Mouse (Mus musculus): ENCODE data around the gene Bhlhe23. TPM values are rescaled to one million over a fixed set of nuclear protein-coding genes. Genes with fewer than 3 reads are reported as not detected.

Gene Bhlhe23
- polyA plus RNA-seq, 1 experiment: not detected

DNA sequence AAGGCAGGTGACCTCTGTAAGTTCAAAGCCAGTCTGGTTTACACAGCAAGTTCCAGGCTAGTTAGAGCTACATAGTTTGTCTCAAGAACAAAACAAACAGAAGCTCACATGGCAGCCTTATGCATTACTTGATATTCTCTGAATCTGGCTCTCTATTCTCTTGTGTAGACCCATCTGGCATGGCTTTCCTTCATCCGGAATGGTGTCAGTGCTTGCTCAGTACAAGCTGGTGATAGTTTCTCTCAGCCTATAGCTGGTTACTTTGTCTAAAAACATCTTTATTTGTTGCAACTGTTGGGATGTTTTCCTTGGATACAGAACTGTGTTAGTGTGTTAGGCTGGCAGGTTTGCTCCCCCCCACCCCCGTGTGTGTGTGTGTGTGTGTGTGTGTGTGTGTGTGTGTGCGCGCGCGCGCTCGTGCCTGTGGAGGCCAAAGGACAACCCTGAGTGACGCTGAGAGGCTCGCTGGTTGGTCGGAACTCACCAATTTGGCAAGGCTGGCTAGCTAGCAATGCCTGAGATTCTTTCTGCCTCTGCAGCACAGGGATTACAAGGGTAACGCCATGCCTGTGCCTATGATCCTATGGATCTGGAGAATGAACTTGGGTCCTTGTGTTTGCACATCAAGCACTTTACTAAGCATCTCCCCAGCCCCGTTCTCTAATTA is 11.0 kb upstream of the Bhlhe23 start:
- H3K4me1 ChIP-seq (ENCODE audit: control insufficient read depth, insufficient read depth, low read length): peaks cover 11% of the 10 kb centered on the region
- TF ChIP-seq CTCF (IDR thresholded peaks at IDR 0.05; ENCODE audit: insufficient read depth, low read depth, low read length): no peak
- TF ChIP-seq POLR2A (IDR thresholded peaks at IDR 0.05; ENCODE audit: insufficient read depth, low read depth, low read length): no peak
- no peak overlapping the region for H3K27ac ChIP-seq (ENCODE audit: insufficient read depth, low read depth, low read length)
- H3K4me3 ChIP-seq (ENCODE audit: insufficient read depth, low read depth, low read length): no peak overlapping the region
- 82% methylated on average over 13 of the region's 13 CpGs for WGBS

DNA sequence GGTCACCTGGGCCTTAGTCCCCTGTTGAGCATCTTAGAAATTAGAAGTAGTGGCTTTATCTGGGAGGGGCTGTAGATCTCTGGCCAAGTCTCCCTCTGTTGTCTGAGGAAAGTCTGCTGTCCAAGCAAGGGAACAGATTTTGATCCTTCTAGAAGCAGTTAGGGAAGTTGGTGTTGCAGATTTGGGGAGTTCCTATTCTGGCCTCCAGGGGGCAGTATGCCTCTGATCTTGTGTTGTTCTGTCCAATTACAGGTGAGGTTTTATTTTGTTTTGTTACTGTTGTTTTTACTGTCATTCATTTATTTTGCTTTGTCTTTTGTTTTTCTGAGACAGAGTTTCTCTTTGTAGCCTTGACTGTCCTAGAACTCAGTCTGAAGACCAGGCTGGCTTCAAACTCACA is 10.0 kb upstream of the Bhlhe23 start:
- Histone ChIP-seq H3K4me1 (ENCODE audit: control insufficient read depth, insufficient read depth, low read length) (peaks cover 11% of the 10 kb centered on the region), H3K4me3 (ENCODE audit: insufficient read depth, low read depth, low read length) (no peak overlapping the region), H3K27ac (ENCODE audit: insufficient read depth, low read depth, low read length) (no peak overlapping the region)
- TF ChIP-seq CTCF (IDR thresholded peaks at IDR 0.05; ENCODE audit: insufficient read depth, low read depth, low read length) (no peak), POLR2A (IDR thresholded peaks at IDR 0.05; ENCODE audit: insufficient read depth, low read depth, low read length) (no peak)

- TF ChIP-seq POLR2A (IDR thresholded peaks at IDR 0.05; ENCODE audit: insufficient read depth, low read depth, low read length): no peak
- no peak for TF ChIP-seq CTCF (IDR thresholded peaks at IDR 0.05; ENCODE audit: insufficient read depth, low read depth, low read length)
- no peak overlapping the region for H3K4me3 ChIP-seq (ENCODE audit: insufficient read depth, low read depth, low read length)
- H3K27ac ChIP-seq (ENCODE audit: insufficient read depth, low read depth, low read length): no peak overlapping the region
- H3K4me1 ChIP-seq (ENCODE audit: control insufficient read depth, insufficient read depth, low read length): peaks cover 8% of the 10 kb centered on the region; the same call in 1 of the 2 replicates
- 19% methylated on average over 2 of the region's 2 CpGs for WGBS
Observed at GRCm38 (mm10) chr2:180780282-180780681, 3.6 kb upstream of the Bhlhe23 start.

GRCm38 (mm10) chr2:180779226-180780104 is 2.8 kb upstream of the Bhlhe23 start:
- WGBS: 22% methylated on average over 12 of the region's 12 CpGs
- Histone ChIP-seq H3K4me1 (ENCODE audit: control insufficient read depth, insufficient read depth, low read length) (peaks cover 8% of the 10 kb centered on the region; the same call in 1 of the 2 replicates), H3K27ac (ENCODE audit: insufficient read depth, low read depth, low read length) (no peak overlapping the region), H3K4me3 (ENCODE audit: insufficient read depth, low read depth, low read length) (no peak overlapping the region)
- TF ChIP-seq CTCF (IDR thresholded peaks at IDR 0.05; ENCODE audit: insufficient read depth, low read depth, low read length): peak; percentile 78
- TF ChIP-seq POLR2A (IDR thresholded peaks at IDR 0.05; ENCODE audit: insufficient read depth, low read depth, low read length): no peak

GRCm38 (mm10) chr2:180775641-180776040 is 1.1 kb downstream of the Bhlhe23 start:
- TF ChIP-seq CTCF (IDR thresholded peaks at IDR 0.05; ENCODE audit: insufficient read depth, low read depth, low read length): no peak
- no peak for TF ChIP-seq POLR2A (IDR thresholded peaks at IDR 0.05; ENCODE audit: insufficient read depth, low read depth, low read length)
- Histone ChIP-seq H3K4me3 (ENCODE audit: insufficient read depth, low read depth, low read length) (no peak overlapping the region), H3K27ac (ENCODE audit: insufficient read depth, low read depth, low read length) (no peak overlapping the region), H3K4me1 (ENCODE audit: control insufficient read depth, insufficient read depth, low read length) (peaks cover 8% of the 10 kb centered on the region; the same call in 1 of the 2 replicates)
- 5% methylated on average over 15 of the region's 15 CpGs for WGBS

DNA sequence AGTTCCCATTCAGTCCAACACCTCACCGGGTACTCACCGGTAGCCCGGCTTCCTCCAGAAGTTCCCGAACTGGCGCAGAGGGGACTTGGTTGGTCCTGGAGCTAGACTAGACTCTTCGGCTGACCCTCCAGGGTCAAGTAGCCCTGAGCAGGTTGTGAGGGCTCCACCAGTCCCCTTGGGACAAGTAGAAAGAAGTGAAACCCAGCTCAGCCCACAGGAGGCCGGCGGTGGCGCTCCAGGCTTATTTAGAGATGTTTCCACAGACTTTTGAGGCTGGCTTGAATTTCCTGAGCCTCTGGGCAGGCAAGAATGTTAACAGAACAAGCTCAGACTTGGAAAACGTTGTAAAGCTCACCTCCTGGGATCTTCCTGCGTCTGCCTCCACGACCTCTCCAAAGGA is 1.5 kb downstream of the Bhlhe23 start:
- H3K4me1 ChIP-seq (ENCODE audit: control insufficient read depth, insufficient read depth, low read length): peaks cover 8% of the 10 kb centered on the region; the same call in 1 of the 2 replicates
- 7% methylated on average over 12 of the region's 12 CpGs for WGBS
- H3K27ac ChIP-seq (ENCODE audit: insufficient read depth, low read depth, low read length): no peak overlapping the region
- no peak overlapping the region for H3K4me3 ChIP-seq (ENCODE audit: insufficient read depth, low read depth, low read length)
- no peak for TF ChIP-seq CTCF (IDR thresholded peaks at IDR 0.05; ENCODE audit: insufficient read depth, low read depth, low read length)
- TF ChIP-seq POLR2A (IDR thresholded peaks at IDR 0.05; ENCODE audit: insufficient read depth, low read depth, low read length): no peak

DNA sequence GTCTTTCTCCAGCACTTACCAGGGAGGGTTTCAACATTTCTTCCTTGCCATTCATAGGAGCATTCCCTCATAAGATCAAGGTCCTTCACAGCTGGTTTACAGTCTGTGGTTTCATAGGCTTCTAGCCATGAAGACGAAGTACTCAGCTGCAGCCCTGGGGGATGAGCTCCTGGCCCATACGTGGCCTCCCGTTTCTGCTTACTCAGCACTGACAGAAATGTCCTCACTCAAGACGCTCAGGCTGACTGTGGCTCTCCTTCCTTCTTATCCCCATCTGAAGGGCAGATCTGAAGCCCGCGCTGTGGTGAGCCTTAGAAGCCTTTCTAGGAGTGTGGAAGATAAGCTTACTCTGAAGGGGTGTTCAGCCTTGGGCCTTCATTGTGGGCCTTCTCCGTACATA is 11.0 kb downstream of the Bhlhe23 start:
- Histone ChIP-seq H3K27ac (ENCODE audit: insufficient read depth, low read depth, low read length) (no peak overlapping the region), H3K4me1 (ENCODE audit: control insufficient read depth, insufficient read depth, low read length) (no peaks in the 10 kb centered on the region), H3K4me3 (ENCODE audit: insufficient read depth, low read depth, low read length) (no peak overlapping the region)
- WGBS: 93% methylated on average over 7 of the region's 7 CpGs
- TF ChIP-seq CTCF (IDR thresholded peaks at IDR 0.05; ENCODE audit: insufficient read depth, low read depth, low read length) (no peak), POLR2A (IDR thresholded peaks at IDR 0.05; ENCODE audit: insufficient read depth, low read depth, low read length) (no peak)

DNA sequence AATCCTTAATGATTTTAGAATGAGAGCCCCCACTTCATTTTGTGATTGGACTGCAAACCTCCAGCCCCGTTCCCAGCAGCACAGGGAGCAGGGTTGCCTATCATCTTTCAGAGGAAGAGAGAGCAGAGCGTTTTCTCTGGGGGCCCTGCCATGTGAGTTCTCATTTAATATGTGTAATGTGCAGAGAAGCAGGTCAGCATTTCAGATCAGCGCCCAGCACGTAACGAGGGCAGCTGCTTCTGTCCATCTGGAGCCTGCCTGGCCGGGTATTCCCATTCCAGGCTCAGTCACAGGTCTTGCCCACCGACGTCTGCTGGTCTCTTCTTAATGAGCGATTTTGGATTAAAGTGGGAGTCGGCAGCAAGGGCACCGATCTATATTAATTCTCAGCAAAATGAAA is 11.7 kb downstream of the Bhlhe23 start:
- H3K4me3 ChIP-seq (ENCODE audit: insufficient read depth, low read depth, low read length): no peak overlapping the region
- TF ChIP-seq CTCF (IDR thresholded peaks at IDR 0.05; ENCODE audit: insufficient read depth, low read depth, low read length) (no peak), POLR2A (IDR thresholded peaks at IDR 0.05; ENCODE audit: insufficient read depth, low read depth, low read length) (no peak)
- H3K27ac ChIP-seq (ENCODE audit: insufficient read depth, low read depth, low read length): no peak overlapping the region
- H3K4me1 ChIP-seq (ENCODE audit: control insufficient read depth, insufficient read depth, low read length): no peaks in the 10 kb centered on the region
- 79% methylated on average over 11 of the region's 11 CpGs for WGBS

All from olfactory bulb, adult 2 months (tissue).